Mouse (Mus musculus): ENCODE measurements around the gene Gm17662.

DNA sequence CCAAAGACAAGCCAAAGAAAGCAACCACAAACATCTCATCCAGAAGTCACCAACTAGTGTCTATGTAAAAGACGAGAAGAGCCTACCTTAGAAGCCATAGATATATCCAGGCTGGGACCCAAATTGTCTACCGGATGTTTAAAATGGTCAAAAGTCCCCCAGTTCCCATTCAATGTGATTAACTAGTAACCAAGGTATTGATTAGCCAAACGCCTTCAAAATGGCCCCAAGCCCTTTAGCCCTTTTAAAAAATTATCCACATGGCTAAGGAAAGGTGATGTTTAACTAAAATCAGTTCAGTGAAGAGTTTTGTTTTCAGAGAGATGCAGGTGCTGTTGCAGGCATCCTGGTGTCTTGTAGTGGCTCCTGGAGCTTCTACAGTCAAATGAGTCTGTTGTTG is 19.2 kb downstream of the Gm17662 start, which contains the start of gene C8a:
- TF ChIP-seq CTCF (IDR thresholded peaks at IDR 0.05; ENCODE audit: control insufficient read depth, insufficient read depth, insufficient replicate concordance, low read depth, low read length) (no peak), POLR2A (IDR thresholded peaks at IDR 0.05; ENCODE audit: control insufficient read depth, low read depth, low read length) (no peak)

All from testis, adult 2 months (tissue).